Mouse (Mus musculus) CH12.LX (cell line): ENCODE data around the gene Xylt1. TPM values are rescaled to one million over a fixed set of nuclear protein-coding genes. Genes with fewer than 3 reads are reported as not detected.

ENCODE experiments used
- DNase-seq: peaks from one replicate; pipeline ENCODE4 v3.0.0-alpha.2; 2013; ENCODE audit errors: extremely low read depth
- H3K27ac ChIP-seq: 2 replicates; pipeline ENCODE4 v1.5.1; 2012; ENCODE audit warnings: low read depth, mild to moderate bottlenecking, control low read depth, moderate library complexity; ENCODE audit not compliant: insufficient read depth
- H3K27me3 ChIP-seq: replicated peaks from 2 replicates; pipeline ENCODE3; 2012; ENCODE audit warnings: inconsistent platforms
- H3K36me3 ChIP-seq, 2 experiments: replicated peaks in 1 of 2; 2 replicates each; pipeline versions ENCODE3 to v1.6.1; 2012; ENCODE audit warnings: inconsistent platforms in 1 of 2, low read length in 1 of 2, mild to moderate bottlenecking in 1 of 2, mixed read lengths in 1 of 2, moderate library complexity in 1 of 2; ENCODE audit not compliant: control insufficient read depth in 1 of 2, insufficient read depth in 1 of 2
- H3K4me1 ChIP-seq, 2 experiments: 2 replicates each; pipeline ENCODE4 v1.6.1; 2012; ENCODE audit warnings: inconsistent platforms in 1 of 2, moderate library complexity in 1 of 2; ENCODE audit not compliant: insufficient read depth in 2 of 2, control insufficient read depth in 1 of 2
- H3K4me2 ChIP-seq: 2 replicates; pipeline ENCODE4 v1.6.1; 2012; ENCODE audit warnings: low read depth, mild to moderate bottlenecking, control low read depth; ENCODE audit not compliant: poor library complexity, insufficient read depth, severe bottlenecking
- H3K4me3 ChIP-seq, 3 experiments: fragments of 150-350 bp in 1 of 3; sonication (generic) in 1 of 3; replicated peaks in 1 of 3; 2 replicates each; pipeline versions ENCODE3 to v1.5.1; 2011 to 2012; ENCODE audit warnings: low read depth in 2 of 3, low read length in 2 of 3, mild to moderate bottlenecking in 2 of 3, moderate library complexity in 2 of 3, control low read depth in 1 of 3, improper control_type of control experiment in 1 of 3, inconsistent platforms in 1 of 3, mixed read lengths in 1 of 3; ENCODE audit not compliant: poor library complexity in 1 of 3
- H3K79me2 ChIP-seq: replicated peaks from 2 replicates; pipeline ENCODE4 v1.6.1; 2012; ENCODE audit warnings: mild to moderate bottlenecking, moderate library complexity; ENCODE audit not compliant: control insufficient read depth, poor library complexity, insufficient read depth, severe bottlenecking; ENCODE audit errors: extremely low read depth
- H3K9ac ChIP-seq: 2 replicates; pipeline ENCODE4 v1.6.1; 2012; ENCODE audit warnings: low read depth, mild to moderate bottlenecking, control low read depth, moderate library complexity; ENCODE audit not compliant: insufficient read depth
- H3K9me3 ChIP-seq: replicated peaks from 2 replicates; pipeline ENCODE3; 2012; ENCODE audit warnings: low read length, inconsistent platforms, mixed read lengths
- BHLHE40 ChIP-seq: IDR thresholded peaks from 2 replicates; pipeline ENCODE4 v1.6.1; 2011; ENCODE audit warnings: mild to moderate bottlenecking, low read depth, low read length, improper control_type of control experiment
- CHD1 ChIP-seq: IDR thresholded peaks from 2 replicates; pipeline ENCODE4 v1.6.1; 2012; ENCODE audit warnings: low read depth, low read length, improper control_type of control experiment, inconsistent platforms
- CHD2 ChIP-seq: IDR thresholded peaks from 2 replicates; pipeline ENCODE4 v1.6.1; 2011; ENCODE audit warnings: low read length, improper control_type of control experiment
- E2F4 ChIP-seq: IDR thresholded peaks from 2 replicates; pipeline ENCODE4 v1.6.1; 2011; ENCODE audit warnings: low read depth, low read length, improper control_type of control experiment; ENCODE audit not compliant: insufficient replicate concordance
- ELF1 ChIP-seq: IDR thresholded peaks from 2 replicates; pipeline ENCODE4 v1.6.1; 2014; ENCODE audit warnings: low read depth, mild to moderate bottlenecking, inconsistent platforms, low read length, improper control_type of control experiment
- EP300 ChIP-seq: IDR thresholded peaks from 2 replicates; pipeline ENCODE4 v1.6.1; 2011; ENCODE audit warnings: low read length, improper control_type of control experiment
- GABPA ChIP-seq: IDR thresholded peaks from 2 replicates; pipeline ENCODE4 v1.6.1; 2012; ENCODE audit warnings: low read depth, low read length, improper control_type of control experiment, inconsistent platforms; ENCODE audit not compliant: insufficient replicate concordance
- IRF4 ChIP-seq: IDR thresholded peaks from 2 replicates; pipeline ENCODE4 v1.6.1; 2014; ENCODE audit warnings: low read depth, mild to moderate bottlenecking, inconsistent platforms, low read length, improper control_type of control experiment
- JUN ChIP-seq: IDR thresholded peaks from 2 replicates; pipeline ENCODE4 v1.6.1; 2011; ENCODE audit warnings: low read depth, mild to moderate bottlenecking, low read length, improper control_type of control experiment, moderate library complexity; ENCODE audit not compliant: insufficient read depth
- JUND ChIP-seq: conservative IDR thresholded peaks from 2 replicates; pipeline ENCODE4 v1.6.1; 2011; ENCODE audit warnings: low read depth, low read length, improper control_type of control experiment
- KAT2A ChIP-seq: IDR thresholded peaks from 2 replicates; pipeline ENCODE4 v1.6.1; 2012; ENCODE audit warnings: low read length, improper control_type of control experiment, inconsistent platforms; ENCODE audit not compliant: insufficient replicate concordance
- MAFK ChIP-seq: IDR thresholded peaks from 2 replicates; pipeline ENCODE4 v1.6.1; 2011; ENCODE audit warnings: low read length, improper control_type of control experiment; ENCODE audit not compliant: insufficient replicate concordance
- MAZ ChIP-seq: IDR thresholded peaks from 2 replicates; pipeline ENCODE4 v1.6.1; 2012; ENCODE audit warnings: low read depth, mild to moderate bottlenecking, inconsistent platforms, low read length, improper control_type of control experiment, moderate library complexity
- MEF2A ChIP-seq: IDR thresholded peaks from 2 replicates; pipeline ENCODE4 v1.6.1; 2014; ENCODE audit warnings: low read depth, mild to moderate bottlenecking, inconsistent platforms, low read length, improper control_type of control experiment, borderline replicate concordance
- MYC ChIP-seq: IDR thresholded peaks from 2 replicates; pipeline ENCODE4 v1.6.1; 2011; ENCODE audit warnings: low read depth, mild to moderate bottlenecking, improper control_type of control experiment, low read length
- NELFE ChIP-seq: IDR thresholded peaks from 2 replicates; pipeline ENCODE4 v1.6.1; 2011; ENCODE audit warnings: low read depth, low read length, improper control_type of control experiment
- NRF1 ChIP-seq: IDR thresholded peaks from 2 replicates; pipeline ENCODE4 v1.6.1; 2014; ENCODE audit warnings: low read depth, mild to moderate bottlenecking, inconsistent platforms, low read length, improper control_type of control experiment, moderate library complexity
- PAX5 ChIP-seq: IDR thresholded peaks from 2 replicates; pipeline ENCODE4 v1.6.1; 2012; ENCODE audit warnings: low read length, inconsistent platforms, mixed read lengths
- POLR2A ChIP-seq: IDR thresholded peaks from 2 replicates; pipeline ENCODE4 v1.6.1; 2011; ENCODE audit warnings: low read depth, mild to moderate bottlenecking, improper control_type of control experiment, low read length
- POLR2AphosphoS2 ChIP-seq: IDR thresholded peaks from 2 replicates; pipeline ENCODE4 v1.6.1; 2011; ENCODE audit warnings: low read depth, low read length, improper control_type of control experiment
- RCOR1 ChIP-seq: conservative IDR thresholded peaks from 2 replicates; pipeline ENCODE4 v1.6.1; 2012; ENCODE audit warnings: low read depth, mild to moderate bottlenecking, inconsistent platforms, low read length, improper control_type of control experiment
- SIN3A ChIP-seq: IDR thresholded peaks from 2 replicates; pipeline ENCODE4 v1.6.1; 2012; ENCODE audit warnings: low read length, improper control_type of control experiment, inconsistent platforms
- SMC3 ChIP-seq: IDR thresholded peaks from 2 replicates; pipeline ENCODE4 v1.6.1; 2011; ENCODE audit warnings: low read depth, low read length, improper control_type of control experiment
- TBP ChIP-seq: conservative IDR thresholded peaks from 2 replicates; pipeline ENCODE4 v1.6.1; 2011; ENCODE audit warnings: low read depth, low read length, improper control_type of control experiment
- TCF12 ChIP-seq: IDR thresholded peaks from 2 replicates; pipeline ENCODE4 v1.6.1; 2014; ENCODE audit warnings: low read depth, mild to moderate bottlenecking, inconsistent platforms, low read length, improper control_type of control experiment
- UBTF ChIP-seq: IDR thresholded peaks from 2 replicates; pipeline ENCODE4 v1.6.1; 2012; ENCODE audit warnings: low read depth, mild to moderate bottlenecking, inconsistent platforms, low read length, improper control_type of control experiment, moderate library complexity
- USF1 ChIP-seq: IDR thresholded peaks from 2 replicates; pipeline ENCODE4 v1.6.1; 2014; ENCODE audit warnings: low read depth, mild to moderate bottlenecking, inconsistent platforms, low read length, improper control_type of control experiment
- ZKSCAN1 ChIP-seq: IDR thresholded peaks from 2 replicates; pipeline ENCODE4 v1.6.1; 2012; ENCODE audit warnings: low read depth, inconsistent platforms, low read length, improper control_type of control experiment, borderline replicate concordance
- ZMIZ1 ChIP-seq: IDR thresholded peaks from 2 replicates; pipeline ENCODE4 v1.6.1; 2012; ENCODE audit warnings: low read depth, mild to moderate bottlenecking, inconsistent platforms, low read length, improper control_type of control experiment
- ZNF384 ChIP-seq: IDR thresholded peaks from 2 replicates; pipeline ENCODE4 v1.6.1; 2012; ENCODE audit warnings: low read depth, low read length, improper control_type of control experiment, inconsistent platforms
- dilution Hi-C: fragments of 300-500 bp; cut with MboI; formaldehyde crosslinking; loops from 2 replicates; pipeline ENCODE4 v1.14.3; 2020; ENCODE audit warnings: low sequenced_read_pairs; ENCODE audit not compliant: extremely low pct_unique_long_range_greater_than_20kb, extremely low pct_ligation_motif_present
- in situ Hi-C: fragments of 300-500 bp; cut with MboI; formaldehyde crosslinking; loops from 3 replicates; pipeline ENCODE4 v1.14.3; 2019; ENCODE audit warnings: low sequenced_read_pairs, low pct_ligation_motif_present, low pct_unique_long_range_greater_than_20kb, mixed read lengths
- polyA plus RNA-seq: library from polyadenylated mRNA; unstranded; fragments of >175 nt; gene quantifications from 2 replicates; pipeline ENCODE4 v1.2.1, GENCODE M21; 2012; ENCODE audit warnings: low read depth; ENCODE audit not compliant: insufficient read length
- total RNA-seq, 2 experiments: library from RNA; depleted of rRNA; stranded (reverse); fragments of 300-350 nt in 1 of 2; fragments of >200 nt in 1 of 2; gene quantifications; 2 replicates each; pipeline ENCODE4 v1.2.3; 2012 to 2014

Xylt1 gene
- total and polyA plus RNA-seq, 3 experiments = 0.38 to 0.84 (median 0.38) TPM

DNA sequence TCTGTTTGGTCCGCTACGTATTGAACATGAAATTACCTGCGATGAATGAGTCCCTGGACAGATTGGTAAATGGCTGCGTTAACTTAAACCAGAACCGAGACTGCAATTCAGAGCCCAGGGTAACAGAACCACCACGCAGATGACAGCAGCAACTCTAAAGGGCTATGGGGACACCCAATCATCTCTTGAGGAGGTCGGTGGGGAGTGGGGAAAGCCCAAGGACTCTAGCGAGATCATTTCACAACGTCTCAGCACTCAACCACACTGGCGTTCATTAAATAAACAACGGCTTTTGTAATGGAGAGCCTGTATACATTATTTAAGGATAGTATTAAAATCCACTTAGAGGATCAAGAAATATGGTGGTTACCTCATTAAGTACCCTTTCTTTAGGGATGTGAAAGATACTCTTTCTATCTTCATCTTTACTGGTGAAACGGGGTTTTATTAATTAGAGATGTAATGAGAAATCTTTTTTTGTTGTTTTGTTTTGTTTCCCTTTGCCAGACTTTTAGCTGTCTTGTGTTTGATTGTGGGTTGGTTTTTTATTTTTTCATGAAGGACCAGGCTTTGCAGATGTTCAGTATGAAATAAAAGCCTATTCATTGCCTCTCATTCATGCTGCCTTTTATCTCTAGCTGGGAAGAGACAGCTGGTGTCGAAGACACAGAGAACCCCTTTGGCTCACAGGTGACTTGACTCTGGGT is 12.2 kb downstream of the Xylt1 start:
- no peak overlapping the region for H3K27ac ChIP-seq
- TF ChIP-seq KAT2A (no peak), MEF2A (no peak), MAFK (no peak), JUND (no peak), NELFE (no peak), JUN (no peak), POLR2A (no peak), SMC3 (no peak), ZKSCAN1 (no peak), RCOR1 (no peak), MYC (no peak), MAZ (no peak), GABPA (no peak), PAX5 (no peak), TBP (no peak), IRF4 (no peak), USF1 (no peak)
- dilution Hi-C loops = no loop called here
- no peak for DNase-seq
- no peaks in the 10 kb centered on the region for H3K79me2 ChIP-seq
- H3K4me3 ChIP-seq = no peak overlapping the region
- no peaks in the 10 kb centered on the region for H3K9me3 ChIP-seq
- H3K36me3 ChIP-seq = no peaks in the 10 kb centered on the region
- no peaks in the 10 kb centered on the region for H3K27me3 ChIP-seq
- peaks cover 5 to 26% of the 10 kb centered on the region in 2 experiments; a peak in 2 of 4 replicates for H3K4me1 ChIP-seq
- in situ Hi-C loops = no loop called here
- no peak overlapping the region for H3K4me2 ChIP-seq
- no peak overlapping the region for H3K9ac ChIP-seq

DNA sequence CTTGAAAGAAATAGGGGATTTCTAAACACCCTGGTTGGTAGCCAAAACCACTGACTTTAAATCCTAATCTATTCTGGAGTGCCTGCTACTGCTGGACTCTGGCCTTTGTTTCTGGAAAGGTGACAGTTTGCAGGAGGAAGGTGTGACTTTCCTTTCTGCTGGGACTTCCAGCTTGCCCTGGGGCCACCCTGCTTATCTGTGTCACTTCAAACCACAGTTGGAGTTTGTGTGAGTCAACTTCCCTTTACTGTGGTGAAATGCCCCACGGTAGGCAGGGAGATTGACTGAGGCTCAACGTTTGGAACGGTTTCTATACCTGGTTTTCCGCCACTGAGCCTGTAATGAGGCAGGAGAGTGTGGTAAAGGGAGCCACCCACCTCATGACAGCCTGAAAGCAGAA is 13.2 kb downstream of the Xylt1 start:
- Histone ChIP-seq H3K9me3 (no peaks in the 10 kb centered on the region), H3K27me3 (no peaks in the 10 kb centered on the region), H3K4me3 (no peak overlapping the region), H3K9ac (no peak overlapping the region), H3K4me1 (peaks cover 5 to 26% of the 10 kb centered on the region in 2 experiments; a peak in 2 of 4 replicates), H3K36me3 (no peaks in the 10 kb centered on the region), H3K79me2 (no peaks in the 10 kb centered on the region), H3K4me2 (no peak overlapping the region), H3K27ac (no peak overlapping the region)
- TF ChIP-seq IRF4 = no peak
- TF ChIP-seq POLR2AphosphoS2 = no peak
- TF ChIP-seq CHD2 = no peak
- TF ChIP-seq E2F4 = no peak
- no peak for TF ChIP-seq CHD1
- no peak for TF ChIP-seq SMC3
- no peak for TF ChIP-seq TCF12
- no peak for TF ChIP-seq UBTF
- TF ChIP-seq SIN3A = no peak
- no peak for TF ChIP-seq EP300
- TF ChIP-seq USF1 = no peak
- TF ChIP-seq JUN = no peak
- no peak for TF ChIP-seq NRF1
- TF ChIP-seq GABPA = no peak
- no peak for TF ChIP-seq JUND
- no peak for TF ChIP-seq ZKSCAN1
- TF ChIP-seq ZNF384 = no peak
- TF ChIP-seq BHLHE40 = no peak
- no peak for TF ChIP-seq ZMIZ1
- TF ChIP-seq ELF1 = no peak
- dilution Hi-C loops = no loop called here
- peak; percentile 54 for DNase-seq
- in situ Hi-C loops = no loop called here
